Mouse (Mus musculus) erythroblast, embryonic 14.5 days (primary cell): ENCODE results near the gene Abhd14b. TPM values are rescaled to one million over a fixed set of nuclear protein-coding genes. Genes with fewer than 3 reads are reported as not detected.

Experiments
- H3K27me3 ChIP-seq: 2 replicates; pipeline ENCODE4 v1.6.1; 2012; ENCODE audit warnings: inconsistent platforms; ENCODE audit not compliant: control insufficient read depth
- H3K36me3 ChIP-seq: 2 replicates; pipeline ENCODE4 v1.6.1; 2012; ENCODE audit warnings: mild to moderate bottlenecking, inconsistent platforms; ENCODE audit not compliant: control insufficient read depth
- H3K4me1 ChIP-seq: 2 replicates; pipeline ENCODE4 v1.6.1; 2012; ENCODE audit warnings: inconsistent platforms; ENCODE audit not compliant: control insufficient read depth
- H3K4me3 ChIP-seq: replicated peaks from 2 replicates; pipeline ENCODE3; 2012; ENCODE audit warnings: moderate library complexity, mild to moderate bottlenecking, inconsistent platforms
- H3K9me3 ChIP-seq: 2 replicates; pipeline ENCODE4 v1.6.1; 2012; ENCODE audit warnings: low read length, inconsistent platforms, mixed read lengths; ENCODE audit not compliant: control insufficient read depth
- GATA1 ChIP-seq: IDR thresholded peaks from 2 replicates; pipeline ENCODE4 v1.6.1; 2012; ENCODE audit warnings: low read length, inconsistent platforms, mixed read lengths
- TAL1 ChIP-seq: IDR thresholded peaks from 3 replicates; pipeline ENCODE4 v1.6.1; 2012; ENCODE audit warnings: low read length, inconsistent platforms, mixed read lengths
- polyA plus RNA-seq: library from polyadenylated mRNA; stranded (reverse); fragments of >175 nt; gene quantifications from 2 replicates; pipeline ENCODE4 v1.2.3, GENCODE M21; 2012

The Abhd14b gene
- polyA plus RNA-seq, 1 experiment, result not detected

GRCm38 (mm10) chr9:106454071-106454761, 7.0 kb downstream of the Abhd14b start:
- H3K36me3 ChIP-seq, result no peaks in the 10 kb centered on the region
- TF ChIP-seq GATA1 (no peak), TAL1 (no peak)
- H3K4me1 ChIP-seq, result peaks cover 24% of the 10 kb centered on the region
- peaks cover 46% of the 10 kb centered on the region for H3K27me3 ChIP-seq
- H3K9me3 ChIP-seq, result no peaks in the 10 kb centered on the region
- peak overlapping the region; percentile 57 for H3K4me3 ChIP-seq

- no peak overlapping the region for H3K4me3 ChIP-seq
- H3K4me1 ChIP-seq, result peaks cover 24% of the 10 kb centered on the region
- H3K36me3 ChIP-seq, result no peaks in the 10 kb centered on the region
- no peaks in the 10 kb centered on the region for H3K9me3 ChIP-seq
- no peak for TF ChIP-seq TAL1
- TF ChIP-seq GATA1, result no peak
- H3K27me3 ChIP-seq, result peaks cover 46% of the 10 kb centered on the region
Observed at GRCm38 (mm10) chr9:106454888-106455681, 7.8 kb downstream of the Abhd14b start.

GRCm38 (mm10) chr9:106456325-106457162, 9.3 kb downstream of the Abhd14b start:
- Histone ChIP-seq H3K27me3 (peaks cover 37% of the 10 kb centered on the region), H3K36me3 (no peaks in the 10 kb centered on the region), H3K4me1 (peaks cover 24% of the 10 kb centered on the region), H3K9me3 (no peaks in the 10 kb centered on the region), H3K4me3 (no peak overlapping the region)
- no peak for TF ChIP-seq TAL1
- no peak for TF ChIP-seq GATA1

DNA sequence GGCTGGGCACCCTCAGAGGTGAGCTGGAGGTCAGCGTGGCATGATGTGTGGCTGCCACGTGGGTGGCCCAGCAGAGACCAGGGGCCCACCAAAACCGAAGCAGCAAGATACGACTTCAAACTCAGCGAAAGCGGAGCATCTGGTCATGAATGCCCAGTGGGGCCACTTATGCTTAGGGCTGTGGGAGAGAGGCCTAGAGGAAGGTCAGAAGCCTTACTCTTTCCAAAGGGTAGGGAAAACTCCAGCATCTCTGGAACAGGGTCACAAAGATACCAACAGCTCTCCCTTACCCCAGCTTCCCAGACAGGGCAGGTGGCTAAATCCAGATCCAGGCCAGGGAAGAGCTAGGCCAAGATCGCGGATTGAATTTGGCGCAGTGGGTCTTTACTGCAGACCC, 9.9 kb downstream of the Abhd14b start:
- no peak for TF ChIP-seq GATA1
- TF ChIP-seq TAL1, result no peak
- peaks cover 24% of the 10 kb centered on the region for H3K4me1 ChIP-seq
- peaks cover 31% of the 10 kb centered on the region for H3K27me3 ChIP-seq
- H3K36me3 ChIP-seq, result no peaks in the 10 kb centered on the region; the same call in 1 of the 2 replicates
- H3K9me3 ChIP-seq, result no peaks in the 10 kb centered on the region
- no peak overlapping the region for H3K4me3 ChIP-seq

DNA sequence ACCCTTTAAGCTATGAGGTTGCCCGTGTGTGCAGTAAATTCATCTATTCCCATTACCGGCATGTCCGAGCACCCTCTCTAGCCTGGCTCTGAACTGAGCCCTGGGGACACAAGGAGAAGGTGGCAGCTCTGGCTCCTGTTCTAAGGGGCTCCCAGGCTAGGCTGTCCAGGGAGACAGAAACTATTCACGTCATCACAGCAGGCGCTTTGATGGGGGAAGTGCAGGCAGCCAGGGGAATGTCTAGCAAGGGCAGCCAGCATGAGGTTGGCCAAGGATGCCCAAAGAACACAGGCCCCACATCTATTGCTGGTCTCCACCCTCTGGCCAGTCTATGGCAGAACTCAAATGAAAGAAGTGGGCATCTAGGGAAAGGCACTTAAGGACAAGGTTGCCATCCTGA, 10.7 kb downstream of the Abhd14b start:
- Histone ChIP-seq H3K4me1 (peaks cover 20% of the 10 kb centered on the region), H3K9me3 (no peaks in the 10 kb centered on the region), H3K4me3 (no peak overlapping the region), H3K36me3 (no peaks in the 10 kb centered on the region; the same call in 1 of the 2 replicates), H3K27me3 (peaks cover 24% of the 10 kb centered on the region)
- TF ChIP-seq GATA1 (no peak), TAL1 (no peak)

DNA sequence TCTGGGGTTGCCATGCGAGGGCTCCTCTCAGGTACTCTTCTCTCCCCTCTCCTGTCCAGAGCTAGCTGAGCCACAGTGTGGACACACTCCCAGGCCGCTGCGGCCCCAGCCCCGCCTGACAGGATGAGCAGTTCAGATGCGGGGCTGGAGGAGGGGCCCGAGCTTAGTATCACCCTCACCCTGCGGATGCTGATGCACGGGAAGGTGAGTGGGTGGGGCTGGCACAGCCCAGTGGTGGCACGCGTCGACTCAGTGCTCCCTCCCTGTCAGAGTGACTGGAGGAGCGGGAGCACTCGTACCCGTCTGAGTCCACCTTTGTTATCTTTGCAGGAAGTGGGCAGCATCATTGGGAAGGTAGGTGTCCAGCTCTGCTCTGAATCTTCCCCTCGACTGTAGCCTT, 12.7 kb downstream of the Abhd14b start:
- Histone ChIP-seq H3K4me3 (no peak overlapping the region), H3K27me3 (peaks cover 24% of the 10 kb centered on the region), H3K9me3 (no peaks in the 10 kb centered on the region), H3K4me1 (peaks cover 5% of the 10 kb centered on the region), H3K36me3 (no peaks in the 10 kb centered on the region; the same call in 1 of the 2 replicates)
- no peak for TF ChIP-seq TAL1
- no peak for TF ChIP-seq GATA1

- Histone ChIP-seq H3K4me1 (peaks cover 5% of the 10 kb centered on the region), H3K4me3 (no peak overlapping the region), H3K36me3 (no peaks in the 10 kb centered on the region; the same call in 1 of the 2 replicates)
Observed at GRCm38 (mm10) chr9:106460401-106461025, 13.3 kb downstream of the Abhd14b start.

DNA sequence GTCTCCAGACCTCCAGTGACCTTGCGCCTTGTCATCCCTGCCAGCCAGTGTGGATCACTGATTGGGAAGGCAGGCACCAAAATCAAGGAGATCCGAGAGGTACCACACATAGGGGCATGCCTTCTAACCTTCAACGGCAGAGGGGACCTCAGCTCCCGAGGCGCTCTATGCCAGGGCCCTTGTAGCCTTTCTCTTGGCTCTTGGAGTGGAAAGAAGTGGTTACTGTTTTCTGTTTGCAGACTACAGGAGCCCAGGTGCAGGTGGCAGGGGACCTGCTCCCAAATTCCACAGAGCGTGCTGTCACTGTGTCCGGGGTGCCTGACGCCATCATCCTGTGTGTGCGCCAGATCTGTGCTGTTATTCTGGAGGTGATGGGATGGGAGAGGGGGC, 13.8 kb downstream of the Abhd14b start:
- Histone ChIP-seq H3K27me3 (peaks cover 30% of the 10 kb centered on the region), H3K9me3 (no peaks in the 10 kb centered on the region; the same call in 1 of the 2 replicates), H3K36me3 (no peaks in the 10 kb centered on the region; the same call in 1 of the 2 replicates), H3K4me3 (no peak overlapping the region), H3K4me1 (peaks cover 5% of the 10 kb centered on the region)
- TF ChIP-seq TAL1 (no peak), GATA1 (no peak)

More at GRCm38 (mm10) chr9:106460401-106461025, 13.3 kb downstream of the Abhd14b start:
- H3K9me3 ChIP-seq, result no peaks in the 10 kb centered on the region; the same call in 1 of the 2 replicates
- no peak for TF ChIP-seq GATA1
- no peak for TF ChIP-seq TAL1
- H3K27me3 ChIP-seq, result peaks cover 25% of the 10 kb centered on the region
